Mouse (Mus musculus) Patski (cell line): ENCODE measurements around the gene Mindy4. TPM values are rescaled to one million over a fixed set of nuclear protein-coding genes. Genes with fewer than 3 reads are reported as not detected.
A peak's percentile ranks its signal among the peaks of the same experiment; 100 is the strongest.

Source experiments
- ATAC-seq: fragments of 100-300 bp; one replicate; pipeline ENCODE4 v1.8.0; 2021
- CTCF ChIA-PET: fragments of 350-600 bp; sonication (Branson Sonifier 250); formaldehyde crosslinking; loops from one replicate; lab custom pipeline; 2022; ENCODE audit warnings: inconsistent platforms; lab: Charles Lee
- POLR2A ChIA-PET: fragments of 350-600 bp; sonication (Branson Sonifier 250); formaldehyde crosslinking; loops from one replicate; lab custom pipeline; 2022; ENCODE audit warnings: antibody characterized with exemption, inconsistent platforms; lab: Charles Lee
- DNase-seq: peaks from one replicate; pipeline ENCODE4 v3.0.0-alpha.2; 2011; ENCODE audit warnings: low read depth, low spot score
- H3K27me3 ChIP-seq: fragments of 371-371 bp; one replicate; pipeline ENCODE4 v1.5.1; 2021
- CTCF ChIP-seq: fragments of 100-300 bp; IDR thresholded peaks from one replicate; pipeline ENCODE4 v1.5.1; 2021
- in situ Hi-C: fragments of 300-500 bp; cut with MboI; formaldehyde crosslinking; loops from 3 replicates; pipeline ENCODE4 v1.11.1; 2018; ENCODE audit warnings: low pct_unique_long_range_greater_than_20kb, mixed read lengths
- polyA plus RNA-seq: library from polyadenylated mRNA; unstranded; gene quantifications from one replicate; pipeline ENCODE4 v1.2.3, GENCODE M21; 2021

The Mindy4 gene
- 26.0 TPM for polyA plus RNA-seq

GRCm38 (mm10) chr6:55202913-55203910 is at the start of gene Mindy4:
Gene Mindy4, plus strand, starts transcription at chr6:55203383.
- no peaks in the 10 kb centered on the region for H3K27me3 ChIP-seq
- in situ Hi-C loops = no loop called here
- ChIA-PET POLR2A (no interaction called here), CTCF (interaction anchor here (0.8 kb wide), 2 partner anchors 29 kb away, joined by 3 read pairs; no protein-coding TSS in a partner anchor)
- ATAC-seq (peak; percentile 96), DNase-seq (peak; percentile 62)
- TF ChIP-seq CTCF = peak; percentile 61

- in situ Hi-C loops = no loop called here
- CTCF ChIA-PET = no interaction called here
- ATAC-seq (no peak), DNase-seq (no peak)
- H3K27me3 ChIP-seq = no peaks in the 10 kb centered on the region
- TF ChIP-seq CTCF = no peak
- POLR2A ChIA-PET = no interaction called here
Observed at GRCm38 (mm10) chr6:55159256-55159655, 43.9 kb upstream of the Mindy4 start.

- POLR2A ChIA-PET = interaction anchor here (0.6 to 1.9 kb wide), 2 partner anchors 20 to 58 kb away, joined by 3 to 5 read pairs; no protein-coding TSS in a partner anchor
- ATAC-seq (no peak), DNase-seq (no peak)
- TF ChIP-seq CTCF = no peak
- CTCF ChIA-PET = interaction anchor here (1.4 kb wide), 1 partner anchor 47 kb away, joined by 3 read pairs; no protein-coding TSS in a partner anchor
- in situ Hi-C loops = loop anchor here (5.0 to 10.0 kb wide), 3 partner anchors 237 to 567 kb away; partner anchors contain the start of genes Fkbp14 and Plekha8
- H3K27me3 ChIP-seq = no peaks in the 10 kb centered on the region
Observed at GRCm38 (mm10) chr6:55161311-55161761, 41.8 kb upstream of the Mindy4 start.

- ATAC-seq (no peak), DNase-seq (no peak)
- H3K27me3 ChIP-seq = no peaks in the 10 kb centered on the region
- in situ Hi-C loops = loop anchor here (5.0 to 10.0 kb wide), 3 partner anchors 238 to 568 kb away; partner anchors contain the start of genes Fkbp14 and Plekha8
- POLR2A ChIA-PET = no interaction called here
- no peak for TF ChIP-seq CTCF
- CTCF ChIA-PET = no interaction called here
Observed at GRCm38 (mm10) chr6:55163046-55163584, 40.1 kb upstream of the Mindy4 start.

GRCm38 (mm10) chr6:55166777-55167463 is 36.3 kb upstream of the Mindy4 start:
- DNase-seq (no peak), ATAC-seq (peak; percentile 68)
- in situ Hi-C loops = loop anchor here (5.0 to 10.0 kb wide), 4 partner anchors 150 to 572 kb away; partner anchors contain the start of genes Fkbp14 and Plekha8
- TF ChIP-seq CTCF = peak; percentile 94
- H3K27me3 ChIP-seq = no peaks in the 10 kb centered on the region
- CTCF ChIA-PET = interaction anchor here (1.0 to 2.0 kb wide), 5 partner anchors 10 to 357 kb away, joined by 3 to 23 read pairs (median 4); partner anchors contain the start of gene Ggct
- POLR2A ChIA-PET = interaction anchor here (1.3 kb wide), 1 partner anchor 150 kb away, joined by 4 read pairs; no protein-coding TSS in a partner anchor

- H3K27me3 ChIP-seq = no peaks in the 10 kb centered on the region
- CTCF ChIA-PET = interaction anchor here (1.8 kb wide), 1 partner anchor 153 kb away, joined by 8 read pairs; no protein-coding TSS in a partner anchor
- no peak for TF ChIP-seq CTCF
- no peak for DNase-seq
- no peak for ATAC-seq
- in situ Hi-C loops = loop anchor here (5.0 to 10.0 kb wide), 4 partner anchors 153 to 575 kb away; partner anchors contain the start of genes Fkbp14 and Plekha8
- POLR2A ChIA-PET = no interaction called here
Observed at GRCm38 (mm10) chr6:55169818-55170217, 33.4 kb upstream of the Mindy4 start.

GRCm38 (mm10) chr6:55171638-55172037 is 31.5 kb upstream of the Mindy4 start:
- DNase-seq (no peak), ATAC-seq (no peak)
- POLR2A ChIA-PET = no interaction called here
- CTCF ChIA-PET = no interaction called here
- peak; percentile 41 for TF ChIP-seq CTCF
- in situ Hi-C loops = no loop called here
- H3K27me3 ChIP-seq = no peaks in the 10 kb centered on the region

GRCm38 (mm10) chr6:55173171-55173570 is 30.0 kb upstream of the Mindy4 start:
- ATAC-seq (no peak), DNase-seq (no peak)
- POLR2A ChIA-PET = no interaction called here
- CTCF ChIA-PET = interaction anchor here (1.4 kb wide), 1 partner anchor 157 kb away, joined by 5 read pairs; no protein-coding TSS in a partner anchor
- in situ Hi-C loops = no loop called here
- H3K27me3 ChIP-seq = no peaks in the 10 kb centered on the region
- TF ChIP-seq CTCF = no peak

GRCm38 (mm10) chr6:55173941-55174349 is 29.2 kb upstream of the Mindy4 start:
- POLR2A ChIA-PET = no interaction called here
- ATAC-seq (no peak), DNase-seq (no peak)
- no peak for TF ChIP-seq CTCF
- in situ Hi-C loops = no loop called here
- CTCF ChIA-PET = interaction anchor here (1.0 to 1.4 kb wide), 3 partner anchors 30 to 158 kb away, joined by 3 to 5 read pairs (median 4); no protein-coding TSS in a partner anchor
- no peaks in the 10 kb centered on the region for H3K27me3 ChIP-seq
